Mouse (Mus musculus) stomach, embryonic 14.5 days (tissue): ENCODE data around the gene Rasgrp4. TPM values are rescaled to one million over a fixed set of nuclear protein-coding genes. Genes with fewer than 3 reads are reported as not detected.
"Not testable (repeated sequence)": the region's sequence is repeated elsewhere in the genome, so short reads cannot be mapped to it uniquely, and the experiment has no call there.

Experiments
- ATAC-seq: fragments of 200-750 bp; cut with Nextera tagmentation; 2 replicates; pipeline ENCODE4 v1.8.0; 2017; ENCODE audit warnings: low read depth, moderate TSS enrichment; ENCODE audit not compliant: insufficient number of reproducible peaks, insufficient read depth, low FRiP score
- H3K27ac ChIP-seq: fragments of 300-500 bp; sonication (generic); 2 replicates; pipeline ENCODE4 v1.5.1; 2014; ENCODE audit warnings: mild to moderate bottlenecking, low read length, moderate library complexity, mixed read lengths
- H3K27me3 ChIP-seq: fragments of 300-500 bp; sonication (generic); 2 replicates; pipeline ENCODE4 v1.6.1; 2014; ENCODE audit warnings: low read length, control low read depth, mixed read lengths; ENCODE audit not compliant: control insufficient read depth, insufficient read depth
- H3K36me3 ChIP-seq: fragments of 300-500 bp; sonication (generic); 2 replicates; pipeline ENCODE4 v1.6.1; 2014; ENCODE audit warnings: mild to moderate bottlenecking, control low read depth, low read length, moderate library complexity, mixed read lengths; ENCODE audit not compliant: control insufficient read depth, insufficient read depth
- H3K4me1 ChIP-seq: fragments of 300-500 bp; sonication (generic); 2 replicates; pipeline ENCODE4 v1.6.1; 2014; ENCODE audit warnings: low read length, control low read depth, mixed read lengths; ENCODE audit not compliant: control insufficient read depth, insufficient read depth
- H3K4me2 ChIP-seq: fragments of 300-500 bp; sonication (generic); replicated peaks from 2 replicates; pipeline ENCODE4 v1.6.1; 2014; ENCODE audit warnings: low read depth, low read length, control low read depth
- H3K4me3 ChIP-seq: fragments of 300-500 bp; sonication (generic); 2 replicates; pipeline ENCODE4 v1.5.1; 2014; ENCODE audit warnings: low read depth, low read length, control low read depth
- H3K9ac ChIP-seq: fragments of 300-500 bp; sonication (generic); replicated peaks from 2 replicates; pipeline ENCODE4 v1.6.1; 2014; ENCODE audit warnings: low read depth, mild to moderate bottlenecking, control low read depth, low read length, moderate library complexity, mixed read lengths
- H3K9me3 ChIP-seq: fragments of 300-500 bp; sonication (generic); 2 replicates; pipeline ENCODE4 v1.6.1; 2016; ENCODE audit warnings: low read depth, low read length, control low read depth; ENCODE audit not compliant: control insufficient read depth
- WGBS: fragments of 180-500 bp; shearing (Covaris S2); extraction: QIAGEN DNeasy Blood & Tissue Kit; methylation state at CpG from one replicate; pipeline ENCODE4 v1.1.7; 2014; 5-methylcytosine and 5-hydroxymethylcytosine counted together
- polyA plus RNA-seq: library from polyadenylated mRNA; unstranded; fragments of >200 nt; fragmentation: Nextera tagmentation; extraction: Ambion mirVana; gene quantifications from 2 replicates; pipeline ENCODE4 v1.2.1, GENCODE M21; 2014

Rasgrp4 gene
- polyA plus RNA-seq, 1 experiment from 2014 or later: 0.51 TPM

DNA sequence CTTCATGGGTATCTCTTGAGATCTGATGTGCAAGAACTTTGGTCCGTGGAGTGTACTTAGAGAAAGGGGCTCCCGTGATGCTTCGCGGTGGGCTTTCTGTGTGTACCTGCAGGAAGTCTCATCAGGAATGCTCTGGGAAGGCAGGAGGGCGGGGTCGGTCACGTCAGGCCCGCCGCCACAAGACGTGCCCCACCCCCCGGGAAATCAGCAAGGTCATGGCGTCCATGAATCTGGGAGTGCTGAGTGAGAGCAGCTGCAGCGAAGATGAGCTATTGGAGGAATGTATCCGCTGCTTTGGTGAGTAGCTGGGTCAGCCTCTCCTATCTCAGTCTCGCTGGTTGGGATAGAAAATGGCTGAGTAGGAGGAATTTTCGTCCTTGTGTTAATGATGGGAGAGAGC lies 2.8 kb downstream of the Rasgrp4 start:
- 39% methylated on average over 16 of the region's 16 CpGs for WGBS
- ATAC-seq: no peak
- H3K9ac ChIP-seq: no peak overlapping the region
- no peaks in the 10 kb centered on the region for H3K4me1 ChIP-seq
- H3K9me3 ChIP-seq: no peaks in the 10 kb centered on the region
- no peak overlapping the region for H3K27ac ChIP-seq
- H3K4me3 ChIP-seq: no peak overlapping the region
- H3K27me3 ChIP-seq: no peaks in the 10 kb centered on the region
- H3K36me3 ChIP-seq: no peaks in the 10 kb centered on the region
- H3K4me2 ChIP-seq: no peak overlapping the region

- H3K4me1 ChIP-seq, H3K36me3 ChIP-seq, H3K27ac ChIP-seq, H3K4me2 ChIP-seq, ATAC-seq, H3K27me3 ChIP-seq, H3K9me3 ChIP-seq, H3K9ac ChIP-seq, H3K4me3 ChIP-seq: not testable (repeated sequence)
- 90% methylated on average over 3 of the region's 4 CpGs for WGBS
Measured at GRCm38 (mm10) chr7:29139237-29139636, 4.6 kb downstream of the Rasgrp4 start.

DNA sequence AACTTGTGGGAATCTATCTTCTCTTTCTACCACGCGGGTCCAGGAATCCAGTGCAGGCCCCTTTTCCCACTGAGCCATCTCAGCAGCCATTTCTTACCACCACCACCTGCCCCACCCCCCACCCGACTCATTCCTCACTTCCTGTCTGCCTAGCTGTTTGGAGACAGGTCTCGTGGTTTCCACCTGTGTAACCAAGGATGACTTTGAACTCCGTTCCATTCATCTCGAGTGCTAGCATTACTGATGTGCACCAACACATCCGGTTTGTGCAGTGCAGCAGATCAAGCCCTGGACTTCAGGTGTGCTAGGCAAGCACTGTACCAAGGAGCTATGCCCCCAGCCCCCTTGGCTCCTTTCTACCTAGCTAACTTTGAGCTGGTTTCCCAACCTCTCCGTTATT lies 6.8 kb downstream of the Rasgrp4 start:
- ATAC-seq: no peak
- Histone ChIP-seq H3K4me2 (no peak overlapping the region), H3K9ac (no peak overlapping the region), H3K27ac (no peak overlapping the region), H3K36me3 (no peaks in the 10 kb centered on the region), H3K9me3 (no peaks in the 10 kb centered on the region), H3K4me3 (no peak overlapping the region), H3K4me1 (no peaks in the 10 kb centered on the region), H3K27me3 (no peaks in the 10 kb centered on the region)
- WGBS: 70% methylated on average over 8 of the region's 8 CpGs

GRCm38 (mm10) chr7:29144006-29144405 lies 9.4 kb downstream of the Rasgrp4 start:
- no peaks in the 10 kb centered on the region for H3K36me3 ChIP-seq
- no peak overlapping the region for H3K4me3 ChIP-seq
- no peaks in the 10 kb centered on the region for H3K4me1 ChIP-seq
- H3K9ac ChIP-seq: no peak overlapping the region
- no peaks in the 10 kb centered on the region for H3K27me3 ChIP-seq
- H3K9me3 ChIP-seq: no peaks in the 10 kb centered on the region
- no peak overlapping the region for H3K4me2 ChIP-seq
- 90% methylated on average over 4 of the region's 4 CpGs for WGBS
- no peak overlapping the region for H3K27ac ChIP-seq
- ATAC-seq: no peak

DNA sequence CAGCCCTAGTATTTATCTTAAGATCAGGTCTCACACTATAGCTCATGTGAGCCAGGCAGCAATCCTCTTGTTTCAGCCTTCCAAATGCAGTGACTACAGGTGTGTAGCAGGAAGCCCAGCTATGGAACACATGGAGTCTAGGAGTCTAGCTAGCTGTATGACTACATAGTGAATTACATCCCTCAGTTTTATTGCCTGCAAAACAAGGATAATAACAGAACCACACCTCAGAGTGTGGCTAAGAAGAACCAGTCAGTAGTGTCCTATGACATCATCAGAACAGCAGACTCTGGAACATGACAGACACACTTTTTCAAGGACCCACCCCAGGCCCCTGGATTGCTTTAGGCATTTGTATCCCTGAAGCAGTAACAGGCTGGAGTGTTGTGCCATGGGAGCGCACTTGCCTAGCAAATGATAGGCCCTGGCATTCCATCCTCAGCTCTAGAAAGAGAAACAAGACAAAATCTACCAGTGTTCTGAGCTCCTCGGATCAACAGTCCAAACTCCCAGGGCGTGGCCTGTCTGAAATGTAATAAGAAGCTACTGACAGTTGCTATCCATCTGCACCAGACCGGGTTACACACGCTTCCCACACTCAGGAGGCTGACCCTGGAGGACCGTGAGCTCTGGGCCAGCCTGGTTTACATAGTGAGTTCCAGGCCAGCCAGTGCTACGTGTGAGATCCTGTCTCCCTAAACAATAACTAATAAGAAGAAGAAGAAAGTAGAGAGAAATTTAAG lies 12.1 kb downstream of the Rasgrp4 start:
- Histone ChIP-seq H3K4me1 (no peaks in the 10 kb centered on the region), H3K27ac (no peak overlapping the region), H3K4me3 (no peak overlapping the region), H3K36me3 (no peaks in the 10 kb centered on the region), H3K4me2 (no peak overlapping the region), H3K27me3 (no peaks in the 10 kb centered on the region), H3K9ac (no peak overlapping the region), H3K9me3 (no peaks in the 10 kb centered on the region)
- 77% methylated on average over 7 of the region's 7 CpGs for WGBS
- ATAC-seq: no peak

- WGBS: 92% methylated on average over 15 of the region's 15 CpGs
- Histone ChIP-seq H3K4me1 (no peaks in the 10 kb centered on the region), H3K9me3 (no peaks in the 10 kb centered on the region), H3K9ac (no peak overlapping the region), H3K4me2 (no peak overlapping the region), H3K36me3 (no peaks in the 10 kb centered on the region), H3K27me3 (no peaks in the 10 kb centered on the region), H3K27ac (no peak overlapping the region), H3K4me3 (no peak overlapping the region)
- ATAC-seq: no peak
Measured at GRCm38 (mm10) chr7:29148771-29149170, 14.1 kb downstream of the Rasgrp4 start.

DNA sequence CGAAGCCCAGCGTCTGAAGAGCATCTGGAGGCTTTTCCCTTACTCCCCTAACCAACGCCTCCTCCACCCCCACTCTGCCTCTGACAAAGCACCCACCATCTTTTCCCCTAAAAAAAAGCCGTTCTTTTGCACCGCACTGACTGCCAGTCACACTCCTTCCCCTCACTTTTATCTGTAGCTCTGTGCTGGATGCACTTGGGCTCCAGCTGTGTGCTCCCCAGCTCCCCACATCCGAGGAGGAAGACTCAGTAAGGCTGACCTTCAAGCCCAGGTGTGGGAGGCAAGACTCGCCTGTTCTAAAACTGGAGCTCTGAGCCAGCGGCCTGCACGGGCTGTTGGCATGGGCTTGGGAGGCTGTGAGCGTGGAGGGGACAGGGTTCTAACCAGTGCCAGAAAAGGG lies 16.8 kb downstream of the Rasgrp4 start:
- H3K36me3 ChIP-seq: no peaks in the 10 kb centered on the region
- 64% methylated on average over 10 of the region's 10 CpGs for WGBS
- H3K9ac ChIP-seq: no peak overlapping the region
- H3K27ac ChIP-seq: no peak overlapping the region
- ATAC-seq: no peak
- no peaks in the 10 kb centered on the region for H3K9me3 ChIP-seq
- H3K4me2 ChIP-seq: no peak overlapping the region
- H3K27me3 ChIP-seq: no peaks in the 10 kb centered on the region
- H3K4me3 ChIP-seq: no peak overlapping the region
- peaks cover 5% of the 10 kb centered on the region; the same call in 1 of the 2 replicates for H3K4me1 ChIP-seq

- H3K4me1 ChIP-seq: peaks cover 7% of the 10 kb centered on the region; the same call in 1 of the 2 replicates
Measured at GRCm38 (mm10) chr7:29154018-29154720, 19.5 kb downstream of the Rasgrp4 start.

More at GRCm38 (mm10) chr7:29154018-29154720, 19.5 kb downstream of the Rasgrp4 start:
- Histone ChIP-seq H3K9ac (no peak overlapping the region), H3K9me3 (no peaks in the 10 kb centered on the region), H3K27ac (no peak overlapping the region), H3K4me2 (no peak overlapping the region), H3K27me3 (0 out of 2 replicates have a peak, but pooled peaks cover 6% of the 10 kb centered on the region), H3K4me3 (no peak overlapping the region), H3K36me3 (no peaks in the 10 kb centered on the region)
- 96% methylated on average over 14 of the region's 14 CpGs for WGBS
- ATAC-seq: no peak
